Mouse (Mus musculus): ENCODE data around the gene Ptpn21.

DNA sequence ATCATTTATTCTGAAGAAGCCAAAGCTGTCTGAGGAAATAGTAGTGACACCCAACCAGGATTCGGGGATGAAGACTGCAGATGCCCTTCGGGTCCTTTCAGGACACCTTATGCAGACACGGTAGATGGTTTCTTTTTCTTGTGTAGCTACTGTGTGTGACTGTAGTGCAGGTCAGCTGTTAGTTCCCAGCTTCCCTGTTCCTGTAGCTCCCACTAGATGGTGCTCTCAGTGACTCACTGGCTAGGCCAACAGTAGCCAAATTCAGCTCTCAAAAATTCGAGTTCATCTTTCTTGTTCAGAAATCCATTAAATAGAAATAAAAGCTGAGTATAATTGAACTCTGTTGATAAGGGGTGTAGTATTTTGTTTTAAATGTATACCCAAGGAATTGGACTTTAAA is 41.9 kb upstream of the Ptpn21 start:
- TF ChIP-seq POLR2A (IDR thresholded peaks at IDR 0.05; ENCODE audit: insufficient read depth, low read depth, low read length) (no peak), CTCF (IDR thresholded peaks at IDR 0.05) (peak; percentile 73)
